Mouse (Mus musculus) hindbrain, embryonic 15.5 days (tissue): ENCODE results near the gene Mdc1. TPM values are rescaled to one million over a fixed set of nuclear protein-coding genes. Genes with fewer than 3 reads are reported as not detected.
A peak's percentile ranks its signal among the peaks of the same experiment; 100 is the strongest.

ENCODE experiments used
- ATAC-seq: fragments of 200-750 bp; cut with Nextera tagmentation; 2 replicates; pipeline ENCODE4 v1.8.0; 2017; ENCODE audit warnings: low read depth, moderate number of reproducible peaks, moderate TSS enrichment; ENCODE audit not compliant: low FRiP score
- H3K27ac ChIP-seq: fragments of 300-500 bp; sonication (generic); replicated peaks from 2 replicates; pipeline ENCODE4 v1.5.1; 2015; ENCODE audit warnings: mild to moderate bottlenecking, inconsistent platforms
- H3K27me3 ChIP-seq: fragments of 300-500 bp; sonication (generic); 2 replicates; pipeline ENCODE4 v1.6.1; 2015; ENCODE audit warnings: control low read depth, inconsistent platforms
- H3K36me3 ChIP-seq: fragments of 300-500 bp; sonication (generic); 2 replicates; pipeline ENCODE4 v1.6.1; 2015; ENCODE audit warnings: control low read depth, inconsistent platforms
- H3K4me1 ChIP-seq: fragments of 300-500 bp; sonication (generic); replicated peaks from 2 replicates; pipeline ENCODE4 v1.6.1; 2015; ENCODE audit warnings: control low read depth, inconsistent platforms
- H3K4me2 ChIP-seq: fragments of 300-500 bp; sonication (generic); 2 replicates; pipeline ENCODE4 v1.6.1; 2015; ENCODE audit warnings: moderate library complexity, mild to moderate bottlenecking, inconsistent platforms
- H3K4me3 ChIP-seq: fragments of 300-500 bp; sonication (generic); 2 replicates; pipeline ENCODE4 v1.5.1; 2015; ENCODE audit warnings: mild to moderate bottlenecking, inconsistent platforms
- H3K9ac ChIP-seq: fragments of 300-500 bp; sonication (generic); 2 replicates; pipeline ENCODE4 v1.6.1; 2015; ENCODE audit warnings: inconsistent platforms
- H3K9me3 ChIP-seq: fragments of 300-500 bp; sonication (generic); 2 replicates; pipeline ENCODE4 v1.6.1; 2016; ENCODE audit warnings: control low read depth, inconsistent platforms
- WGBS: fragments of 180-500 bp; shearing (Covaris S2); methylation state at CpG from one replicate; pipeline ENCODE4 v1.1.7; 2015; 5-methylcytosine and 5-hydroxymethylcytosine counted together
- polyA plus RNA-seq: library from polyadenylated mRNA; unstranded; fragments of >200 nt; fragmentation: Nextera tagmentation; extraction: Ambion mirVana; gene quantifications from 2 replicates; pipeline ENCODE4 v1.2.1, GENCODE M21; 2015

The Mdc1 gene
- polyA plus RNA-seq, 1 experiment from 2014 or later: 10.0 TPM

GRCm38 (mm10) chr17:35873774-35874519 is 32.6 kb downstream of the Mdc1 start:
- Histone ChIP-seq H3K27ac (0 out of 2 replicates have a peak overlapping the region, but pooled peaks have one; percentile 20), H3K27me3 (no peaks in the 10 kb centered on the region), H3K9ac (no peak overlapping the region), H3K4me3 (peak overlapping the region; percentile 1; the same call in 1 of the 2 replicates), H3K4me2 (peak overlapping the region; percentile 27), H3K9me3 (0 out of 2 replicates have a peak, but pooled peaks cover 2% of the 10 kb centered on the region), H3K36me3 (peaks cover 24% of the 10 kb centered on the region), H3K4me1 (peaks cover 50% of the 10 kb centered on the region)
- no peak for ATAC-seq
- 31% methylated on average over 21 of the region's 21 CpGs for WGBS

GRCm38 (mm10) chr17:35874721-35875120 is 33.4 kb downstream of the Mdc1 start:
- H3K27me3 ChIP-seq: no peaks in the 10 kb centered on the region
- 91% methylated on average over 6 of the region's 6 CpGs for WGBS
- no peak overlapping the region for H3K4me3 ChIP-seq
- no peak overlapping the region for H3K4me2 ChIP-seq
- H3K36me3 ChIP-seq: peaks cover 24% of the 10 kb centered on the region
- peaks cover 42% of the 10 kb centered on the region for H3K4me1 ChIP-seq
- H3K27ac ChIP-seq: no peak overlapping the region
- no peak for ATAC-seq
- 0 out of 2 replicates have a peak, but pooled peaks cover 2% of the 10 kb centered on the region for H3K9me3 ChIP-seq
- H3K9ac ChIP-seq: no peak overlapping the region

- Histone ChIP-seq H3K27ac (peak within 1 kb of the TSS; percentile 71), H3K27me3 (no peaks in the 10 kb centered on the region), H3K9me3 (no peaks in the 10 kb centered on the region), H3K4me3 (peak within 1 kb of the TSS; percentile 77), H3K4me1 (peaks cover 11% of the 10 kb centered on the region), H3K4me2 (peak within 1 kb of the TSS; percentile 72), H3K36me3 (peaks cover 47% of the 10 kb centered on the region), H3K9ac (peak within 1 kb of the TSS; percentile 70)
- ATAC-seq: peak; percentile 92
- WGBS: 5% methylated on average over 66 of the region's 66 CpGs
Observed at GRCm38 (mm10) chr17:35879245-35880057, 38.1 kb downstream of the Mdc1 start, which contains the start of gene Dhx16. Dhx16 (plus strand) TSS chr17:35879819.

GRCm38 (mm10) chr17:35882924-35883323 is 41.6 kb downstream of the Mdc1 start:
- Histone ChIP-seq H3K27me3 (no peaks in the 10 kb centered on the region), H3K9ac (no peak overlapping the region), H3K36me3 (peaks cover 60% of the 10 kb centered on the region), H3K27ac (no peak overlapping the region), H3K9me3 (no peaks in the 10 kb centered on the region), H3K4me1 (peaks cover 11% of the 10 kb centered on the region), H3K4me2 (no peak overlapping the region), H3K4me3 (no peak overlapping the region)
- ATAC-seq: no peak
- 91% methylated on average over 17 of the region's 17 CpGs for WGBS

- peaks cover 11% of the 10 kb centered on the region for H3K4me1 ChIP-seq
- H3K9me3 ChIP-seq: no peaks in the 10 kb centered on the region
- no peak overlapping the region for H3K9ac ChIP-seq
- no peak overlapping the region for H3K27ac ChIP-seq
- H3K4me2 ChIP-seq: no peak overlapping the region
- no peak overlapping the region for H3K4me3 ChIP-seq
- 98% methylated on average over 14 of the region's 14 CpGs for WGBS
- no peak for ATAC-seq
- peaks cover 68% of the 10 kb centered on the region for H3K36me3 ChIP-seq
- H3K27me3 ChIP-seq: no peaks in the 10 kb centered on the region
Observed at GRCm38 (mm10) chr17:35883777-35884176, 42.5 kb downstream of the Mdc1 start.

GRCm38 (mm10) chr17:35887725-35888124 is 46.4 kb downstream of the Mdc1 start:
- Histone ChIP-seq H3K9me3 (no peaks in the 10 kb centered on the region), H3K9ac (no peak overlapping the region), H3K27me3 (no peaks in the 10 kb centered on the region), H3K36me3 (peaks cover 90% of the 10 kb centered on the region), H3K4me3 (no peak overlapping the region), H3K27ac (no peak overlapping the region), H3K4me2 (no peak overlapping the region), H3K4me1 (no peaks in the 10 kb centered on the region)
- WGBS: 92% methylated on average over 13 of the region's 17 CpGs
- ATAC-seq: no peak

GRCm38 (mm10) chr17:35896781-35897643 is 55.7 kb downstream of the Mdc1 start, which contains the start of gene 2310061I04Rik:
2310061I04Rik (minus strand) TSS chr17:35897431.
- Histone ChIP-seq H3K9me3 (no peaks in the 10 kb centered on the region), H3K27me3 (no peaks in the 10 kb centered on the region), H3K4me3 (peak within 1 kb of the TSS; percentile 76), H3K36me3 (peaks cover 64% of the 10 kb centered on the region), H3K4me1 (peaks cover 23% of the 10 kb centered on the region), H3K4me2 (peak within 1 kb of the TSS; percentile 86), H3K9ac (peak within 1 kb of the TSS; percentile 85), H3K27ac (peak within 1 kb of the TSS; percentile 98)
- peak; percentile 95 for ATAC-seq
- under 1% methylated on average over 83 of the region's 86 CpGs for WGBS

DNA sequence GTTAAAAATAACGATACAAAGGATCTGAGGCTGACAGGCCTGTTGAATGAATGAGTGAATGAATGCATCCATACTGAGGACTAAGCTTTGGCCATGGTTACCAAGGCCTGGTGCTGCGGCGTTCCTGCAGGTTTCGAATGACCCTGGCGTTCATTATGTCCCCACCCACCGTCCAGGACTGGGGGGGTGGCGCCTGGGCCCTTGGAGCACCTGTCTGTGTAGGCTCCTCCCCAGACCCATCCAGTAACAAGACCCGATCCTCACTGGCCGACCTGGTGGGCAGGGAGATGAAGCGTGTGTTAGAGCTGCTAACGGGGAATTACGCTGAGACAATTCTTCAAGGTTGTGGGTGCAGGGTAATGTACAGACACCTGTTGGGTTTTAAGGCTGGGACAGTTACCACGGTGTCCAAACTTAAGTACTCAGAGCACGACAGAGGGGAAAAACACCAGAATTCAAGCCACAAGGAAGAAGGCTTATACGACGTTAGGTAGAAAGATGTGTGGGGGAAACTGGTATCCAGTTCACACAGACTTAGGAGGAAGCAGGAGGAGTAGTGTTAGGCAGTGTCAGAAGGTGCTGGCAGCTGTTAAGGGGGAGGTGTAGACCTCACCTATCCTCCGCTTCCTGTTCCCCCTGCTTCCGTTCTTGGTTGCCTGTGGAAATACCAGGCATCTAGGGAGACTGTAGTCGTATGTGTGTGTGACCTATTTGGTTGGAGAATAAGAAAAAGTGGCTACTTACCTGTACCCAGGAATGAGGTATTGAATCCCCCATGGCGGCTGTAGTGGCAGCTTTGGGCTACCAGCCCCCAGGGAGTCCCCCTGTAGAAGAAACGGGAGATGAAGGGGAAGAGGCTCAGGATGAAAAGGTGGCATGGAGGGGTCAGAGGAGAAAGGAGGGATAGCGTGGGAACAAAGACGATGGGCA is 56.6 kb downstream of the Mdc1 start:
- Histone ChIP-seq H3K27ac (peak overlapping the region; percentile 98), H3K36me3 (peaks cover 66% of the 10 kb centered on the region), H3K4me2 (peak overlapping the region; percentile 86), H3K9ac (peak overlapping the region; percentile 85), H3K27me3 (no peaks in the 10 kb centered on the region), H3K9me3 (no peaks in the 10 kb centered on the region), H3K4me3 (peak overlapping the region; percentile 76), H3K4me1 (peaks cover 23% of the 10 kb centered on the region)
- WGBS: 45% methylated on average over 23 of the region's 23 CpGs
- ATAC-seq: peak; percentile 49

DNA sequence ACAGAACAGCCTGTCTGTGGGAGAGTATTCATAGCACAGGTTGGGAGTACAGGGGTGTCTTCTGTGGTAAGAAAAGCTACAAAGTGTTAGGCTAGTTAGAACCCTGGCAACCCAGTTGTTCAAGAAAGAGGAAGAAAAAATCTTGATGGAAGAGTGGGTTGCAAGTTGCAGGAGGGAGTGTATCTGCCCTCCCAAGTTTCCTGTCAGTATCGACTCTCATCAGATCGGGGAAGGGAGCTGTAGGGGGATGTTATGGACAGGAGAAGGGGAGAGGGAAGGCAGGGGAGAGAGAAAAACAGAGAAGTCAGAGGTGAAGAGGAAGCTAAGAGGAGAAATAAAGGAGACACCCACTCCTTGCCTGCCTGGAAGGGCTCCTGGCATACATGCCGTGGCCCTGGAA is 59.3 kb downstream of the Mdc1 start:
- WGBS: 91% methylated on average over 3 of the region's 3 CpGs
- H3K9me3 ChIP-seq: no peaks in the 10 kb centered on the region
- H3K4me1 ChIP-seq: peaks cover 20% of the 10 kb centered on the region
- no peak overlapping the region for H3K27ac ChIP-seq
- peaks cover 72% of the 10 kb centered on the region for H3K36me3 ChIP-seq
- H3K27me3 ChIP-seq: no peaks in the 10 kb centered on the region
- H3K9ac ChIP-seq: no peak overlapping the region
- H3K4me3 ChIP-seq: no peak overlapping the region
- no peak overlapping the region for H3K4me2 ChIP-seq
- ATAC-seq: no peak

DNA sequence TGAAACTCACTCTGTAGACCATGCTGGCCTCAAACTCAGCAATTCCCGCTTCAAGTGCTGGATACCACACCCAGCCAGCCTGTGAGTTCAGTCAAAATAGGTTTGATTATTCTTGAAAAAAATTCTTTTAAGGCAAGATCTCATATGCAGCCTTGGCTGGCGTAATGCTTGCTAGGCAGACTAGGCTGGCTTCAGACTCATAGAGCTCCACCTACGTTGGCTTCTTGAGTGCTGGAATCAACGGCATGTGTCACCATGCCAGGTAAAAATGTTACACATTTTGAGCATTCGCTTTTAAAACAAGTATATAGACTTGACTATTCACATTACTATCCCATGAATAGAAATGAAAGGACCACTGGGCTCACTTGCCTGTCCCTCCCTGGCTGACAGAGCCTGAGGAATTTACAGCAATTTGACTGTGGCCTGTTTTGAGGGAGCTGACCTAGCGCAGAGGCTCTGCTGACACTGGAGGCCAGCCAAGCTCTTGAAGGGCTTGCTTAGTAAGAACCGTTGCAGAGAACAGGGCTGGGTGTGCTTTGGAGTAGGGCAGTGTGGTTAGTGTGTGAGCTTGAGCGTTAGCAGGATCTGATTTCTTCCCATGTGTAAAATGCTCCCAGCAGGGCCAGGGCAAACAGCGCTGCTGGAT is 62.2 kb downstream of the Mdc1 start:
- no peak for ATAC-seq
- Histone ChIP-seq H3K9me3 (no peaks in the 10 kb centered on the region), H3K4me3 (no peak overlapping the region), H3K9ac (no peak overlapping the region), H3K27ac (no peak overlapping the region), H3K4me1 (peaks cover 8% of the 10 kb centered on the region), H3K4me2 (no peak overlapping the region), H3K27me3 (no peaks in the 10 kb centered on the region), H3K36me3 (peaks cover 86% of the 10 kb centered on the region)
- 93% methylated on average over 9 of the region's 9 CpGs for WGBS
